Mouse (Mus musculus): ENCODE results near the gene Zmiz1. TPM values are rescaled to one million over a fixed set of nuclear protein-coding genes. Genes with fewer than 3 reads are reported as not detected.

Gene Zmiz1
- polyA plus RNA-seq (2012; fragmentation: generic; extraction: Trizol): 34.5 TPM

GRCm38 (mm10) chr14:25459016-25459393 lies at the start of gene Zmiz1:
Zmiz1 (plus strand) TSS chr14:25459185.
- peaks cover 46% of the 10 kb centered on the region for H3K79me2 ChIP-seq (ENCODE audit: control insufficient read depth, insufficient read depth)
- peak within 1 kb of the TSS; percentile 93 for H3K4me3 ChIP-seq
- peak within 1 kb of the TSS; percentile 89 for H3K4me2 ChIP-seq (ENCODE audit: low read depth)
- no peak for TF ChIP-seq MAX (IDR thresholded peaks at IDR 0.05; ENCODE audit: low read depth)
- no peak for TF ChIP-seq TCF12 (IDR thresholded peaks at IDR 0.05; ENCODE audit: insufficient read depth, poor library complexity, severe bottlenecking)
- no peak for TF ChIP-seq TCF3 (IDR thresholded peaks at IDR 0.05; ENCODE audit: insufficient read length, low read depth)
- 0 out of 2 replicates have a peak, but pooled peaks have one; percentile 0 for TF ChIP-seq CEBPB (IDR thresholded peaks at IDR 0.05; ENCODE audit: insufficient read depth, poor library complexity, severe bottlenecking)
- TF ChIP-seq REST (IDR thresholded peaks at IDR 0.05; ENCODE audit: insufficient read depth, insufficient read length): no peak
- TF ChIP-seq MYOD1 (IDR thresholded peaks at IDR 0.05; ENCODE audit: control insufficient read depth in 1 of 3, insufficient read length in 2 of 3, low read depth in 2 of 3): peak in 1 of 3 experiments; percentile 26
- TF ChIP-seq E2F4 (IDR thresholded peaks at IDR 0.05; ENCODE audit: insufficient read depth): peak; percentile 21
- no peak for TF ChIP-seq USF1 (IDR thresholded peaks at IDR 0.05; ENCODE audit: low read depth)
- no peak for TF ChIP-seq POLR2AphosphoS2 (IDR thresholded peaks at IDR 0.05; ENCODE audit: insufficient read length, low read depth)
- TF ChIP-seq MYOG (IDR thresholded peaks at IDR 0.05; ENCODE audit: control insufficient read depth in 1 of 3, insufficient read depth in 1 of 3, insufficient read length in 2 of 3, low read depth in 2 of 3): peak in 1 of 3 experiments; percentile 39
- peak; percentile 58 for TF ChIP-seq POLR2A (IDR thresholded peaks at IDR 0.05; ENCODE audit: insufficient read length, low read depth)
- no peak for TF ChIP-seq SRF (IDR thresholded peaks at IDR 0.05; ENCODE audit: control insufficient read depth, insufficient read length, low read depth)
- no peaks in the 10 kb centered on the region for H3K27me3 ChIP-seq (ENCODE audit: control insufficient read depth, insufficient read depth, insufficient read length)
- H3ac ChIP-seq (ENCODE audit: control insufficient read depth, insufficient read length): peak within 1 kb of the TSS; percentile 80
- H3K36me3 ChIP-seq (ENCODE audit: control insufficient read depth, insufficient read depth): no peaks in the 10 kb centered on the region

- TF ChIP-seq REST (IDR thresholded peaks at IDR 0.05; ENCODE audit: insufficient read depth, insufficient read length) (no peak), CEBPB (IDR thresholded peaks at IDR 0.05; ENCODE audit: insufficient read depth, poor library complexity, severe bottlenecking) (no peak), E2F4 (IDR thresholded peaks at IDR 0.05; ENCODE audit: insufficient read depth) (no peak), TCF3 (IDR thresholded peaks at IDR 0.05; ENCODE audit: insufficient read length, low read depth) (no peak), MYOD1 (IDR thresholded peaks at IDR 0.05; ENCODE audit: control insufficient read depth in 1 of 3, insufficient read length in 2 of 3, low read depth in 2 of 3) (no peak), SRF (IDR thresholded peaks at IDR 0.05; ENCODE audit: control insufficient read depth, insufficient read length, low read depth) (no peak), POLR2A (IDR thresholded peaks at IDR 0.05; ENCODE audit: insufficient read length, low read depth) (no peak), MAX (IDR thresholded peaks at IDR 0.05; ENCODE audit: low read depth) (no peak), MYOG (IDR thresholded peaks at IDR 0.05; ENCODE audit: control insufficient read depth in 1 of 3, insufficient read depth in 1 of 3, insufficient read length in 2 of 3, low read depth in 2 of 3) (no peak)
- Histone ChIP-seq H3K27me3 (ENCODE audit: control insufficient read depth, insufficient read depth, insufficient read length) (no peaks in the 10 kb centered on the region), H3K79me2 (ENCODE audit: control insufficient read depth, insufficient read depth) (no peaks in the 10 kb centered on the region), H3K36me3 (ENCODE audit: control insufficient read depth, insufficient read depth) (no peaks in the 10 kb centered on the region), H3K4me3 (no peak overlapping the region), H3ac (ENCODE audit: control insufficient read depth, insufficient read length) (no peak overlapping the region), H3K4me2 (ENCODE audit: low read depth) (no peak overlapping the region)
Measured at GRCm38 (mm10) chr14:25411848-25412527, 47.0 kb upstream of the Zmiz1 start.

- TF ChIP-seq POLR2AphosphoS2 (IDR thresholded peaks at IDR 0.05; ENCODE audit: insufficient read length, low read depth) (no peak), MYOD1 (IDR thresholded peaks at IDR 0.05; ENCODE audit: control insufficient read depth in 1 of 3, insufficient read length in 2 of 3, low read depth in 2 of 3) (no peak), POLR2A (IDR thresholded peaks at IDR 0.05; ENCODE audit: insufficient read length, low read depth) (no peak), TCF3 (IDR thresholded peaks at IDR 0.05; ENCODE audit: insufficient read length, low read depth) (no peak), E2F4 (IDR thresholded peaks at IDR 0.05; ENCODE audit: insufficient read depth) (no peak), USF1 (IDR thresholded peaks at IDR 0.05; ENCODE audit: low read depth) (no peak), MAX (IDR thresholded peaks at IDR 0.05; ENCODE audit: low read depth) (no peak), SRF (IDR thresholded peaks at IDR 0.05; ENCODE audit: control insufficient read depth, insufficient read length, low read depth) (no peak), MYOG (IDR thresholded peaks at IDR 0.05; ENCODE audit: control insufficient read depth in 1 of 3, insufficient read depth in 1 of 3, insufficient read length in 2 of 3, low read depth in 2 of 3) (no peak), TCF12 (IDR thresholded peaks at IDR 0.05; ENCODE audit: insufficient read depth, poor library complexity, severe bottlenecking) (no peak), REST (IDR thresholded peaks at IDR 0.05; ENCODE audit: insufficient read depth, insufficient read length) (no peak)
- Histone ChIP-seq H3K27me3 (ENCODE audit: control insufficient read depth, insufficient read depth, insufficient read length) (no peaks in the 10 kb centered on the region), H3K4me3 (no peak overlapping the region), H3ac (ENCODE audit: control insufficient read depth, insufficient read length) (no peak overlapping the region), H3K79me2 (ENCODE audit: control insufficient read depth, insufficient read depth) (no peaks in the 10 kb centered on the region), H3K4me2 (ENCODE audit: low read depth) (no peak overlapping the region), H3K36me3 (ENCODE audit: control insufficient read depth, insufficient read depth) (no peaks in the 10 kb centered on the region)
Measured at GRCm38 (mm10) chr14:25412811-25413210, 46.2 kb upstream of the Zmiz1 start.

GRCm38 (mm10) chr14:25413510-25413909 lies 45.5 kb upstream of the Zmiz1 start:
- H3K4me2 ChIP-seq (ENCODE audit: low read depth): no peak overlapping the region
- no peak overlapping the region for H3ac ChIP-seq (ENCODE audit: control insufficient read depth, insufficient read length)
- TF ChIP-seq POLR2AphosphoS2 (IDR thresholded peaks at IDR 0.05; ENCODE audit: insufficient read length, low read depth): no peak
- no peak for TF ChIP-seq MAX (IDR thresholded peaks at IDR 0.05; ENCODE audit: low read depth)
- TF ChIP-seq POLR2A (IDR thresholded peaks at IDR 0.05; ENCODE audit: insufficient read length, low read depth): no peak
- no peak for TF ChIP-seq E2F4 (IDR thresholded peaks at IDR 0.05; ENCODE audit: insufficient read depth)
- TF ChIP-seq CEBPB (IDR thresholded peaks at IDR 0.05; ENCODE audit: insufficient read depth, poor library complexity, severe bottlenecking): no peak
- TF ChIP-seq MYOG (IDR thresholded peaks at IDR 0.05; ENCODE audit: control insufficient read depth in 1 of 3, insufficient read depth in 1 of 3, insufficient read length in 2 of 3, low read depth in 2 of 3): no peak
- TF ChIP-seq TCF12 (IDR thresholded peaks at IDR 0.05; ENCODE audit: insufficient read depth, poor library complexity, severe bottlenecking): no peak
- no peak for TF ChIP-seq MYOD1 (IDR thresholded peaks at IDR 0.05; ENCODE audit: control insufficient read depth in 1 of 3, insufficient read length in 2 of 3, low read depth in 2 of 3)
- TF ChIP-seq TCF3 (IDR thresholded peaks at IDR 0.05; ENCODE audit: insufficient read length, low read depth): no peak
- TF ChIP-seq USF1 (IDR thresholded peaks at IDR 0.05; ENCODE audit: low read depth): no peak
- TF ChIP-seq SRF (IDR thresholded peaks at IDR 0.05; ENCODE audit: control insufficient read depth, insufficient read length, low read depth): no peak
- no peak for TF ChIP-seq REST (IDR thresholded peaks at IDR 0.05; ENCODE audit: insufficient read depth, insufficient read length)
- H3K27me3 ChIP-seq (ENCODE audit: control insufficient read depth, insufficient read depth, insufficient read length): no peaks in the 10 kb centered on the region
- no peak overlapping the region for H3K4me3 ChIP-seq
- H3K79me2 ChIP-seq (ENCODE audit: control insufficient read depth, insufficient read depth): no peaks in the 10 kb centered on the region
- no peaks in the 10 kb centered on the region for H3K36me3 ChIP-seq (ENCODE audit: control insufficient read depth, insufficient read depth)
